Mouse (Mus musculus): Measurements from ENCODE around the gene Fcgrt. TPM values are rescaled to one million over a fixed set of nuclear protein-coding genes. Genes with fewer than 3 reads are reported as not detected.
A peak's percentile ranks its signal among the peaks of the same experiment; 100 is the strongest.

Gene Fcgrt
- polyA plus RNA-seq, 1 experiment from 2014 or later: 29.2 TPM

DNA sequence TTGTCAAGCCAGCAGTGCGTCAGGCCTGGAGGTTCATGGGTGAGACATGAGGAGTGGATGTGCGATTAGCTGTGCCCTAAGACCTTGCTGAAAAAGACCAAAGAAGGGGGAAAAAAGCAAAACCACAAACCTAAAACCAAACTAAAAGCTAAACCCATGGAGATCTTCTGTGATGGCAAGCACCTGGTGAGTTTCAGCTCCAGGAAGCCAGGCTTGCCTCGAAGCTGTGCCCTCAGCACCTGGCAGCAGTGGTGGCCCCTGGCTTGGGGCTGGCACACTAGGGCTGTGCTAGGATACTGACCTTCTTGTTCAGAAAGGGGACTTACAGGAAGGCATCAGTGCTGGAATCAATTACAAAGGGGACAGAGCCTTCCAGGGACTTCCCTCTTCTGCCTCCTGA is 37.7 kb upstream of the Fcgrt start:
- no peak for DNase-seq
- WGBS (ENCODE audit: insufficient replicate concordance): 83% methylated on average over 3 of the region's 3 CpGs
- ATAC-seq (ENCODE audit: low read depth): no peak
- Histone ChIP-seq H3K4me2 (no peak overlapping the region), H3K27ac (no peak overlapping the region), H3K4me1 (replicated peaks) (peaks cover 35% of the 10 kb centered on the region), H3K36me3 (peaks cover 46% of the 10 kb centered on the region), H3K9me3 (replicated peaks) (no peaks in the 10 kb centered on the region), H3K9ac (no peak overlapping the region), H3K27me3 (no peaks in the 10 kb centered on the region), H3K4me3 (replicated peaks) (no peak overlapping the region)

GRCm38 (mm10) chr7:45139904-45140723 is 36.5 kb upstream of the Fcgrt start:
- DNase-seq: no peak
- Histone ChIP-seq H3K9me3 (replicated peaks) (no peaks in the 10 kb centered on the region), H3K27ac (no peak overlapping the region), H3K36me3 (peaks cover 34% of the 10 kb centered on the region), H3K4me1 (replicated peaks) (peaks cover 43% of the 10 kb centered on the region), H3K4me2 (no peak overlapping the region), H3K9ac (no peak overlapping the region), H3K27me3 (no peaks in the 10 kb centered on the region), H3K4me3 (replicated peaks) (no peak overlapping the region)
- ATAC-seq (ENCODE audit: low read depth): no peak
- 61% methylated on average over 8 of the region's 8 CpGs for WGBS (ENCODE audit: insufficient replicate concordance)

GRCm38 (mm10) chr7:45138403-45138802 is 34.8 kb upstream of the Fcgrt start:
- Histone ChIP-seq H3K27me3 (no peaks in the 10 kb centered on the region), H3K36me3 (peaks cover 21% of the 10 kb centered on the region), H3K27ac (peak overlapping the region; percentile 89; the same call in 1 of the 2 replicates), H3K9ac (peak overlapping the region; percentile 87; the same call in 1 of the 2 replicates), H3K4me1 (replicated peaks) (peaks cover 60% of the 10 kb centered on the region), H3K4me3 (replicated peaks) (no peak overlapping the region), H3K4me2 (peak overlapping the region; percentile 95), H3K9me3 (replicated peaks) (no peaks in the 10 kb centered on the region)
- ATAC-seq (ENCODE audit: low read depth): no peak
- WGBS (ENCODE audit: insufficient replicate concordance): 56% methylated on average over 1 of the region's 1 CpGs
- no peak for DNase-seq

- ATAC-seq (ENCODE audit: low read depth) (peak; percentile 68), DNase-seq (peak; percentile 71)
- peak overlapping the region; percentile 95 for H3K4me2 ChIP-seq
- no peaks in the 10 kb centered on the region for H3K9me3 ChIP-seq (replicated peaks)
- peaks cover 16% of the 10 kb centered on the region for H3K36me3 ChIP-seq
- H3K27me3 ChIP-seq: no peaks in the 10 kb centered on the region
- H3K4me3 ChIP-seq (replicated peaks): 0 out of 2 replicates have a peak overlapping the region, but pooled peaks have one; percentile 0
- peaks cover 62% of the 10 kb centered on the region for H3K4me1 ChIP-seq (replicated peaks)
- H3K27ac ChIP-seq: peak overlapping the region; percentile 89
- H3K9ac ChIP-seq: peak overlapping the region; percentile 87
- WGBS (ENCODE audit: insufficient replicate concordance): 10% methylated on average over 12 of the region's 12 CpGs
These were observed 33.7 kb upstream of the Fcgrt start for GRCm38 (mm10) chr7:45137171-45138006.

DNA sequence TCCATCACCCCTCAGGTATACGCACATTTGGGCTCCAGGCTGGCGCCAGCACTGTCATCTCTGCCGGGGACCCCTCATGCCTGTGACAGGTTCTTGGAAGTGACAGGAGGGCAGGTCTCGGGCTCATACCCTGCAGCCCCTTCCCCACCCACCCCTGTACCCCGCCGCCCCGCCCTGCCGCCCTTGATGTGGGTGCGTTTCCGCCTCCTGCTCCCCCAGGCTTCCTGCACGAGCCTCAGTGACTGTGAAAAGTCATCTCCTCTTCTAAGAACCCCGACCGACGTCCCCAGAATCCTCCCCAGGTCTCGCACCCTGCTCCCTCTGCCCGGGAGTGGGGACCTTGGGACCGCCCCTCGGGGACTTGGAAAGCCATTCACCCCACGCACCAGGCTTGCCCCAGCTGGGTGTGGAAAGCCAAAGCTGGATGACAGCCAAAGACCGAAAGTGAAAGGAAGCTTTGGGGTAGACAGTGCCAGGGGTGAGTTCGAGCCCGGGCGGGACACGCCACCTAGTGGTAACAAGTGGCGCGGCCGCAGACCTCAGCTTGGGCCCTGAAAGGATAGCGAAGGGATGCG is 32.4 kb upstream of the Fcgrt start, which contains the start of the genes Gm45713 and Flt3l:
TSS of gene Gm45713 (minus strand) at position 239 of the 575 bp plus-strand sequence.
TSS of gene Flt3l (minus strand) at position 440 of the 575 bp plus-strand sequence.
- H3K27me3 ChIP-seq: no peaks in the 10 kb centered on the region
- DNase-seq: peak; percentile 83
- WGBS (ENCODE audit: insufficient replicate concordance): under 1% methylated on average over 28 of the region's 29 CpGs
- peak within 1 kb of the TSS; percentile 89 for H3K27ac ChIP-seq
- no peaks in the 10 kb centered on the region for H3K9me3 ChIP-seq (replicated peaks)
- peak within 1 kb of the TSS; percentile 95 for H3K4me2 ChIP-seq
- H3K36me3 ChIP-seq: peaks cover 10% of the 10 kb centered on the region; the same call in 1 of the 2 replicates
- peak within 1 kb of the TSS; percentile 82 for H3K4me3 ChIP-seq (replicated peaks)
- peaks cover 73% of the 10 kb centered on the region for H3K4me1 ChIP-seq (replicated peaks)
- ATAC-seq (ENCODE audit: low read depth): peak; percentile 76
- peak within 1 kb of the TSS; percentile 87 for H3K9ac ChIP-seq

DNA sequence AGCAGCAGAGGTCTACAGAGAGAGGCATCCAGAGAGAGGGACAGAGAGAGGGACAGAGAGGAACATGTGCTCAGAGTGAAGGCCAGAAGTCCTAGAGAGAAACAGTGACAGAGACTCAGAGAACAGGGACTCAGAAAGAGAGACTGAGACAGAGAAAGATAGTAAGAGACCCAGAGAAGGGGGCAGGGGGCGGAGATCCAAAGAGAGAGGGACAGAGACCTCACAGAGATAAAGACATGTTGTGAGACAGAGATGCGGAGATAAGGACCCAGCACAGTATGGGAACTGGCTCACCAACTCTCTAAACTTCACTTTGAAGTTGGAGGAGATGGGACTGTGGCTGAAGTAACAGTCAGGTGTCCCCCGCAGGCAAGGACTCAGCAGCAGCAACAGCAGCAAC is 31.7 kb upstream of the Fcgrt start:
- peak overlapping the region; percentile 89 for H3K27ac ChIP-seq
- peak; percentile 5; the same call in 1 of the 2 replicates for ATAC-seq (ENCODE audit: low read depth)
- no peaks in the 10 kb centered on the region for H3K27me3 ChIP-seq
- peaks cover 78% of the 10 kb centered on the region for H3K4me1 ChIP-seq (replicated peaks)
- 26% methylated on average over 3 of the region's 3 CpGs for WGBS (ENCODE audit: insufficient replicate concordance)
- H3K4me3 ChIP-seq (replicated peaks): peak overlapping the region; percentile 82
- peak overlapping the region; percentile 95 for H3K4me2 ChIP-seq
- H3K36me3 ChIP-seq: peaks cover 11% of the 10 kb centered on the region; the same call in 1 of the 2 replicates
- H3K9me3 ChIP-seq (replicated peaks): no peaks in the 10 kb centered on the region
- peak overlapping the region; percentile 87 for H3K9ac ChIP-seq
- DNase-seq: no peak

DNA sequence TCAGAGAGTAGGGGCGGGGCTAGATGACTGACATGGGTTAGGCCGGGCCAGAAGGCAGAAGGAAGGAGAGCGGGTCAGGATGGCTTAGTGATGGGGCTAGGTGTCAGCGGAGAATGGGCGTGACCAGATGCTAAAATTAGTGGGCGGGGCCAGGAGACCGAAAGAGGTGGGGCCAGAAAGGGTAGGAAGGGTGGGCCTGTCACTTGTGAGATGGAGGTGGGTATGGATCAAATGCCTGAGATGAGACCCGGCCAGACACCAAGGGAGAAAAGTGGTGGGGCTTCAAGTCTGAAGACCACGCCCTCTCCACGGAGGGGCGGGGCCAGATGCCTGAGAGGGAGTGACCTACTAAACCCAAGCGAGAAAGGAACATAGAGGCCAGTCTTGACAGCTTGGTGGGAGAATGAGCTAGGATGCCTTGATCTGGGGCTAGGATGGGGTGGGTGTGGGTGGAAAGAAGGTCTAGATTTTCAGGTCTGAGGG is 30.9 kb upstream of the Fcgrt start:
- Histone ChIP-seq H3K9me3 (replicated peaks) (no peaks in the 10 kb centered on the region), H3K27me3 (no peaks in the 10 kb centered on the region), H3K4me3 (replicated peaks) (peak overlapping the region; percentile 82), H3K4me1 (replicated peaks) (peaks cover 80% of the 10 kb centered on the region), H3K36me3 (peaks cover 11% of the 10 kb centered on the region; the same call in 1 of the 2 replicates), H3K4me2 (peak overlapping the region; percentile 95), H3K9ac (peak overlapping the region; percentile 87), H3K27ac (peak overlapping the region; percentile 89)
- ATAC-seq (ENCODE audit: low read depth): peak; percentile 45
- DNase-seq: peak; percentile 76
- WGBS (ENCODE audit: insufficient replicate concordance): 4% methylated on average over 12 of the region's 12 CpGs

GRCm38 (mm10) chr7:45133446-45134159 is 30.0 kb upstream of the Fcgrt start:
- Histone ChIP-seq H3K36me3 (peaks cover 11% of the 10 kb centered on the region; the same call in 1 of the 2 replicates), H3K4me2 (0 out of 2 replicates have a peak overlapping the region, but pooled peaks have one; percentile 95), H3K4me1 (replicated peaks) (peaks cover 77% of the 10 kb centered on the region), H3K9me3 (replicated peaks) (no peaks in the 10 kb centered on the region), H3K4me3 (replicated peaks) (no peak overlapping the region), H3K9ac (no peak overlapping the region), H3K27me3 (no peaks in the 10 kb centered on the region), H3K27ac (0 out of 2 replicates have a peak overlapping the region, but pooled peaks have one; percentile 89)
- 78% methylated on average over 8 of the region's 8 CpGs for WGBS (ENCODE audit: insufficient replicate concordance)
- ATAC-seq (ENCODE audit: low read depth) (no peak), DNase-seq (no peak)

DNA sequence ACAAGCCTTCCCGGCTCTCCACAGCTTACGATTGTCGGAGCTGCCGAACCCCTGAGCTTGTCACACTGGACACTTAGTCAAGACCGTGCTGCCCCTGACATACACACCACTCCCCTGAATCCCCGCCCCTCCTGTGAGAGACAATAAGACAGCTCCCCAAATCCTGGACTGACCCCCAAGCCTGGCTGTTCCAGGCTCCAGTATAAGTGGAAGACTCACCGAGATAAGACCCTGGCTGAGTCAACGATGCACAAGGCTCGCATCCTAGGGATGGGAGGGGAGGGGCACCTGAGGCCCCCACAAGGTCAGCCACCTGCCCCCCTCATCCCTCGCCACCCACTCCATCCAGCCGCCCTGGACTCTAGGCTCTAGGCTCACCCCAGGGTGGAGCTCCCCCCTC is 28.2 kb upstream of the Fcgrt start:
- Histone ChIP-seq H3K4me1 (replicated peaks) (peaks cover 72% of the 10 kb centered on the region), H3K9me3 (replicated peaks) (no peaks in the 10 kb centered on the region)

More for the DNA sequence above, 28.2 kb upstream of the Fcgrt start:
- Histone ChIP-seq H3K4me2 (no peak overlapping the region), H3K9ac (0 out of 2 replicates have a peak overlapping the region, but pooled peaks have one; percentile 30), H3K4me3 (replicated peaks) (no peak overlapping the region), H3K27ac (no peak overlapping the region; the same call in 1 of the 2 replicates), H3K27me3 (no peaks in the 10 kb centered on the region), H3K36me3 (peaks cover 22% of the 10 kb centered on the region)
- WGBS (ENCODE audit: insufficient replicate concordance): 79% methylated on average over 11 of the region's 11 CpGs
- no peak for ATAC-seq (ENCODE audit: low read depth)
- no peak for DNase-seq
